Mouse (Mus musculus) CD4-positive, CD25-positive, alpha-beta regulatory T cell (primary cell): ENCODE measurements around the gene Gpsm3. TPM values are rescaled to one million over a fixed set of nuclear protein-coding genes. Genes with fewer than 3 reads are reported as not detected.

ENCODE experiments used
- polyA plus RNA-seq: library from polyadenylated mRNA; unstranded; fragments of 100-300 nt; shearing (Covaris generic); gene quantifications from one replicate; pipeline ENCODE4 v1.2.1, GENCODE M21; 2017

The Gpsm3 gene
- polyA plus RNA-seq, result 296 TPM

DNA sequence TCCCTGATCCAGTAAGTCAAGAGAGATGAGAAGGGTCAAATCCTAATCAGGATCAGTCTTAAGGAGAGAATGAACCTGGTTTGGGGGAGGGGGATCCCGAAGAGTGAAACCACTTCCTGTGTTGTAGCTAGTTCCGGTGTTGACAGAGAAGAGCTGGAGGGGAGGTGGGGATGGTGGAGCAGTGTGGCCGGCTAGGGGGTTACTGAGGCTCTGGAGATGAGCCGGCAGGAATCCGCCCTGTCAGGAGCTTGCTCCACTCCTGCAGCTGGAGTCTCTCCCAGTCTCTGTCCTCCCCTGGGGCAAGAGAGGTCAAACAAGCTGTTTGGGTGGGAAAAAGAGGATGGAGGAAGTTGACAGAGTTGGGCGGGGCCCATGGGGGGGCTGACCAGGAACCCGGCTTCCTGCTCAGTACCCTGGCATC lies at the start of gene Gpsm3:
Gpsm3 (plus strand) TSS at position 126 of the 421 bp plus-strand sequence.

DNA sequence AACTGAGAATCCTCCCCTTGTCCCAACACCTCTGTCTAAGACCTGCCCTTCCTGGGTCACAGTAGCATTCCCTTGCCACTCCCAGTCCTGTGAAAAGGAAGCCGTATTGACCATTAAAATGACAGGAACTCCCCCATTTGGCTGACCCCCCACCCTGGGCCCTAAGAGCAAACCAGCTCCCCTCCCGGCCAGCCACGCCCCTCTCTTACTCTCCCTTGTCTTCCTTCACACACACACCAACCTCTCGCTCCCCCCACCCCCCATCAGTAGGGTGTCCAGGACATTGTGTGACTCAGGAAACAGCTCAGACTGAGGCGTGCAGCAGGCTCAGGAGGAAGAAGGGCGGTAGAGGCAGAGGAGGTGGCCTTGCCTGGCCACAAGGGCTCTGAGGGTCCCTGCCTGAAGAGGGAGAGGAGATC lies 25.6 kb upstream of the Gpsm3 start, which contains the start of gene Notch4:
Notch4 (plus strand) TSS at position 266 of the 419 bp plus-strand sequence.

DNA sequence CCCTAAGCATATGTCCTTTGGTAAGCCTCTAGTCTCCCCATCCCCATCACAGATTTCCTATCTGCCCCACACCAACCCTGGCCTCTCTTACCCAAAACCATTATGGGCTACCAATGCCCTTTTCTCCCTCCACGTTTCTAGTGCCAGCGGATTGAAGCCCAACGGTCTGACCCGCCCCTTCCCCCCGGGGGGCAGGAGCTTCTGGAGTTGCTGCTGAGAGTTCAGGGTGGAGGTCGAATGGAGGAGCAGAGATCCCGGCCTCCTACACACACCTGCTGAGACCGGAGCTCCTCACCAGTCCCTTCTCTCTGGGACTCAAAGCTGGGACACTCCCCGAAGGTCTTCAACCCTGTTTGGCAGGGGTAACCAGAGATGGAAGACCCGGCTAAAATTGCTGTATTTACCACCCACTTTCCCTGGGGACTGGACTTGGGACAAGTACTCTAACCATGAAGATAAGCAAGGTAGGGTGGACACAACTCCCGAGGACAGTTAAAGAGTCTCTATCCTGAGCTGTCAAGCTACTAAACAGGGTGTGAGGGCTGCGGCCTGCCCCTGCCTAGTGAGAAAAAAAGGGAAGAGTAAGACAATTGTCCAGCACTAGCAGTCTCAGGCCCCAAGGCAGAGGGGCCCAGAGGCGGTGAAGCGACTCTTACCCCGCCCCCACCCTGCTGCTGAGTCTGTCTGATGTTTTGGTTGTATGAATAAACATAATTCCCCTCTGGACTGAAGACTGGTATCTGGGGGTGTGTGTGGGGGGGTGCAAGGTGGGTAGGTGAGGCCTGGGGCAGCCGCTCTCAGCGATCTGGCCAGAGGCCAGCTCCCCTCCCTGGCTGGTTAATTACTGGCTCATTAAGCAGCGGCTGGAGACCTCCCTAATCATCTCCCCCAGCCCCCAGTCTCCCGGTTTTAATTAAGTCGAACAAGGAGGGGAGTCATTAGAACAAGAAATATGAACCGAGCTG lies 1.7 kb downstream of the Gpsm3 start, which contains the start of gene Pbx2:
Pbx2 (plus strand) TSS at position 238 of the 965 bp plus-strand sequence.

DNA sequence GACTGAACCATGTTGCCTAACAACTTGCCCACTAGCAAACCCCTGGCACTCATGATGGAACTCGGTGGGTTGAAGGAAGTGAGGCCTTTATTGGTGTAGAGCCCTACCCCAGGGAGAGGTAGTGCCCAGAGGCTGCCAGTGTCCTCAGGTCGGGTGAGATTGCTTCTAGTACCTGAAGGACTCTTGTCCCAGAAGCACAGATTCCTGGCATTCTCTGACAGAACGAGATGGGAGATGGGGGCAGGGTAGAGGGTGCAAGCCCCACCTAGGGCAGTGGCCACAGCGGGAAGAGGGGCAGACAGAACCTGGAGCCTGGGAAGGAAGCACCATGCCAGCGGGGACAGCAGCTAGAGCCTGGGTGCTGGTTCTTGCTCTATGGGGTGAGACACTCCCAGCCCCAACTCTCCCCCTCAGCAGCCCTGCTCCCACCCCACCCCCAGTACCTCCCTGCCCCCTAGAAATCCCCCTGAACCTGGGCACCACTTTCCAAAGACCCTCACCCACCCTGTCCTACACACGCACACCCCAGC lies 8.0 kb downstream of the Gpsm3 start, which contains the start of gene Ager:
Ager (plus strand) TSS at position 297 of the 530 bp plus-strand sequence.

DNA sequence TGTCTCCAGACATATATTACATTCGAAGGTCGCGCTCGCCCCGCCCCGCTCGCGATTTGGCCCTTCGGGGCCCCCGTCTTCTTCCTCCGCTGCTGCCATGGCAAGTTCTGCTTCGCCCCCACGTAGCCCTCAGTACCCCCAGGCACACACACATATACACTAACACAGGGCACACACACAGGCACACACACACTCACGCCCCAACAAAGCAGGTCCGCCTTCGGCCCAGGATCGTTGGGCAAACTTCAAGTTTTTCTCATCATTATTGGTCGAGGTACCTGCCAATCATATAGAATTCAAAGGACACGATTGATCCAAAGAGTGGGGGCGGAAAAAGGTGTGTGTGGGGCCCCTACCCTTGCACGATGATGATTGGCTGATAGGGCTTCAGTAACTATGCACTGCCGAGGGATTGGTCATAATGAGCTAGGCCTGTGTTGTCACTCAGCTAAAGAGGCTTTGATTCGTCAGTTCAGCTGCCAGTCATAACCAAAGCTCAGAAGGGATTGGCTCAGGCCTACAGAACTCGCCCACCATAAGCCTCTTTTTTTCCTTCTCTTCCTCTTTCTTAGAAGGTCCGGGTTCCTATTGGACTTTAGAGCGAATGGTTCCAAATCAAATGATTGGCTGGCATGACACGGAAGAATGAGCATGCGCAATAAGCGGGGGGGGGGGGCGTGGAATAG lies 13.9 kb downstream of the Gpsm3 start, which contains the start of gene Rnf5:
Rnf5 (minus strand) TSS at position 316 of the 686 bp plus-strand sequence.

DNA sequence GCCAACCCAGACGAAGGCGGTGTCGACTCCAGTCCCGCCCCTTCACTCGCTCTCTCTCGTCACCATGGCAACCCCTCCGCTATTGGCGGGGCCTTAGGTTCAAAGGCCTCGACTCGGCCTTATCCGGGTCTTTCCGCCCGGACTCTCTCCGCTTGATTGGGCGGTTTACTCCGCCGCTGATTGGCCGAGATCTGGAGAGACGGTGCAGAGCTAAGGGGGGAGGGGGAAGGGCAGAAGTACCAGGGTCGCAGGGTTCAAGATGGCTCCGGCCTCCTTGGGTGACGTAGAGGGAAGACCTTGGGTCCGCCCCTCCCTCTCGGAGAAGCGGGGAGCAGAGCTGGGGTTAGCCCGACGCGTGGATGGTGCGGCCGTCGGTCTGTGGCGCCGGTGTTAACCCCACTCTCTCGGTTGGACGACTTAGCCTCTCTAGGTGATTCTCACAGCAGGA lies 14.5 kb downstream of the Gpsm3 start, which contains the start of gene Agpat1:
Agpat1 (plus strand) TSS at position 202 of the 448 bp plus-strand sequence.

DNA sequence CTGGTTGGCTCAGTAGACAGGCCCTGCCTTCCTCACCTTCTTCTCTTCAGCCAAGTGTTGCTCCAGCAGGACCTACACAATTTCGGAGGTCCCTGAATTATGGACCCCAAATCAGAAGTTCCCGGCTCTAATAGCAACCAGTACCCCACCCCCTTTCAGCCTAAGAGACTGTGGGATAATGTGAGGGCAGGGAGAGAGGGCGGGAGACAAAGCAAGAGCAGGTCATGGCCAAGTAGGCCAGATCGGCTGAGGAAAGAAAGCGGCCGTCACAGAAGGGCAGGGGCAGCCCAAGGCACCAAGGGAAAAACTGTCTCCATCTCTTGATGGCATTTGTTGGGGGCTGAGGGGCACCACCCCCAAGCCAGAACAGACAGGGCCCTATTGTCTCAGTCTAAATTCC lies 26.3 kb downstream of the Gpsm3 start, which contains the start of gene Egfl8:
Egfl8 (minus strand) TSS at position 101 of the 400 bp plus-strand sequence.

DNA sequence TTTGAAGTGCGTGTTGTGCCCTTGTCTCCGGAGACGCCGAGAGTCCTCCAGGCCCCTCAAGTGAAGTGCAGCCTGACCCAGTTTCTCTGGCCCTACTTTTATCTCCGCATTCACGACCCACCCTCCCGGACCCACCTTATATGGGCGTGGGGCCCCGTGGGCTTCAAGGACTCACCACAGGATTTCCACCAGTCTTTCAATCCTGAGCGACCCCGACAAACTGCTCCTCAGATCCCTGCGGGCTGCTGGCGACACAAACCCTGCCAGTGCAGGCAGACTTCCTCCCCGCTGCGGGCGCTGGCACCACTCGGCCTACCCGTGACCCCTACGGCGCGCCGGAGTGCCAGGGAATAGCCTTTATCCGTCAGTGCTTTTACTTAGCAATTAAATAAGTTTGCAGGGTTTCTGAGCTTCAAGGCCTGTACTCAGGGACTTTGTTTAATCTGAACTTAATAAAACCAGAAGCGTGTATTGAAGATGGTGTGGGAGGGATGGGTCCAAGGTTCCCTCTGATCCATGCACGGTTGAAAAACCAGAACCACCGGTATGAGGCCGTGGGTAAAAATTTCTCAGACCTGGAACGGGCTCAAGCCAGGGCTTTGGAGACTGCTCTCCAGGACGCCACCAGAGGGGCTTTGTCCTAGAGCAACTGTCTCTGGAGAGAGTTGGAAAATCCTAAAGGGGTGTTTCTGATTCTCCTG lies 38.5 kb downstream of the Gpsm3 start, which contains the start of gene Ppt2:
Ppt2 (minus strand) TSS at position 568 of the 701 bp plus-strand sequence.

DNA sequence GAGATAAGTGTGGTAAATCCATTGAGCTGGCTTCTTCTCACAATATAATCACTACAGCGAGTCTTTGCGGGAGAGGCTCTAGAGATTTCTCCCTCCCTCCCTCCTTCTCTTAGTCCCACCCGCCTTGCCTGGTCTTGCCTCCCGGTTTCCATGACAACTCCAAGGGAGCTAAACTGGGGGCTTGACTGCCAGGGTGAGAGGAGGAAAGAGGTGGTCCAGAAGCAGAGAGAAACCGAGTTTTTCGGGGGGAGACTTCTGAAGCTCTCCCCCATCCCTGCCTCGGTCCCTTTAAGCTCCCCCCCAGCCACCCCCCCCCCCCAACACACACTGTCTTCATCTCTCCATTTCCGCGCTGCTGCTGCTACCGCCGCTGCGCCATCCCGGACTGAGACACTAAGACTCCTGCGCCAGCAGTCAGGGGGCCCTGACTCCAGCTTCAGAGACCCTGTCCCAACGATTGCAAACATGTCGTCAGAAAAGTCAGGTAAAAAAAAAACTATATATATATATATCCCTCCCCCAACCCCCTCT lies 39.7 kb downstream of the Gpsm3 start, which contains the start of gene Prrt1:
Prrt1 (plus strand) TSS at position 313 of the 531 bp plus-strand sequence.

Other genes starting within 250 kb of the Gpsm3 start
- 0.43 TPM for gene Btnl2, start 235.0 kb upstream of the Gpsm3 start, polyA plus RNA-seq
- gene Btnl1, start 212.7 kb upstream of the Gpsm3 start, polyA plus RNA-seq, result not detected
- gene BC051142, start 191.0 kb upstream of the Gpsm3 start, polyA plus RNA-seq, result 0.54 TPM
- gene Btnl4, start 112.5 kb upstream of the Gpsm3 start, polyA plus RNA-seq, result not detected
- gene Btnl6, start 72.5 kb upstream of the Gpsm3 start, polyA plus RNA-seq, result not detected
- gene Notch4, start 25.5 kb upstream of the Gpsm3 start, polyA plus RNA-seq, result 0.12 TPM
- gene Pbx2, start 1.5 kb downstream of the Gpsm3 start, polyA plus RNA-seq, result 20.0 TPM
- 2.5 TPM for gene Ager, start 8.1 kb downstream of the Gpsm3 start, polyA plus RNA-seq
- gene Rnf5, start 13.9 kb downstream of the Gpsm3 start, polyA plus RNA-seq, result 97.3 TPM
- gene Agpat1, start 14.5 kb downstream of the Gpsm3 start, polyA plus RNA-seq, result 23.3 TPM
- 2.8 TPM for gene Egfl8, start 26.2 kb downstream of the Gpsm3 start, polyA plus RNA-seq
- gene Ppt2, start 38.7 kb downstream of the Gpsm3 start, polyA plus RNA-seq, result 22.3 TPM
- gene Prrt1, start 39.7 kb downstream of the Gpsm3 start, polyA plus RNA-seq, result 6.9 TPM
- gene Fkbpl, start 55.0 kb downstream of the Gpsm3 start, polyA plus RNA-seq, result 5.5 TPM
- gene Atf6b, start 57.3 kb downstream of the Gpsm3 start, polyA plus RNA-seq, result 78.5 TPM
- not detected for gene Tnxb, start 80.7 kb downstream of the Gpsm3 start, polyA plus RNA-seq
- gene C4b, start 154.1 kb downstream of the Gpsm3 start, polyA plus RNA-seq, result not detected
- not detected for gene Cyp21a1, start 214.8 kb downstream of the Gpsm3 start, polyA plus RNA-seq
- 31.8 TPM for gene Stk19, start 247.1 kb downstream of the Gpsm3 start, polyA plus RNA-seq
- gene Dxo, start 247.2 kb downstream of the Gpsm3 start, polyA plus RNA-seq, result 78.8 TPM